15 mouse cellular contexts compared by ENCODE assay signal in genomic region chr1:51782091-51782490, GRCm38 (mm10).
DNase-seq lines count a peak whose midpoint lies in the region; ATAC-seq and TF ChIP-seq lines count a peak whose summit lies in the region.
"Had no signal": no experiment of that assay in that cellular context is flagged by ENCODE, and none has a peak within 500 bp of the region (broad histone marks: within the 10 kb centered on the region; RNA-seq: fewer than 3 reads in every experiment).

No protein-coding gene starts in this region.

- no peaks in the 10 kb centered on the region for H3K27me3 ChIP-seq in liver, postnatal 0 days (ENCODE audit: insufficient read depth, low read length)
- H3K27me3 ChIP-seq in intestine, embryonic 15.5 days (replicated peaks) = no peaks in the 10 kb centered on the region
- H3K27me3 ChIP-seq in stomach, embryonic 16.5 days (ENCODE audit: control insufficient read depth, insufficient read depth, low read length) = no peaks in the 10 kb centered on the region
- H3K27me3 ChIP-seq: hindbrain, embryonic 15.5 days; megakaryocyte, embryonic 14.5 days had no signal

- no peaks in the 10 kb centered on the region for H3K9me3 ChIP-seq in liver, postnatal 0 days (ENCODE audit: low read length)
- H3K9me3 ChIP-seq in intestine, embryonic 15.5 days = no peaks in the 10 kb centered on the region
- H3K9me3 ChIP-seq in stomach, embryonic 16.5 days (replicated peaks; ENCODE audit: control insufficient read depth, low read length) = no peaks in the 10 kb centered on the region
- H3K9me3 ChIP-seq: hindbrain, embryonic 15.5 days; megakaryocyte, embryonic 14.5 days had no signal

- ATAC-seq in liver, postnatal 0 days = peak; percentile 23; the same call in 1 of the 2 replicates
- ATAC-seq in intestine, embryonic 15.5 days = peak; percentile 81
- peak; percentile 86 for ATAC-seq in stomach, embryonic 16.5 days (ENCODE audit: insufficient read depth, low FRiP score)
- ATAC-seq: forebrain, embryonic 14.5 days had no signal

- no peak overlapping the region for H3K27ac ChIP-seq in liver, postnatal 0 days (ENCODE audit: low read depth)
- no peak overlapping the region for H3K27ac ChIP-seq in intestine, embryonic 15.5 days
- peak overlapping the region; percentile 47; the same call in 1 of the 2 replicates for H3K27ac ChIP-seq in stomach, embryonic 16.5 days (ENCODE audit: low read length)
- H3K27ac ChIP-seq: hindbrain, embryonic 15.5 days had no signal

- no peak for TF ChIP-seq CTCF in liver, postnatal 0 days (IDR thresholded peaks at IDR 0.05; ENCODE audit: low read depth)

- H3K9ac ChIP-seq in liver, postnatal 0 days (replicated peaks) = no peak overlapping the region
- no peak overlapping the region for H3K9ac ChIP-seq in intestine, embryonic 15.5 days
- no peak overlapping the region for H3K9ac ChIP-seq in stomach, embryonic 16.5 days (ENCODE audit: low read length)
- H3K9ac ChIP-seq: hindbrain, embryonic 15.5 days had no signal

- H3K4me2 ChIP-seq in liver, postnatal 0 days (ENCODE audit: low read depth, low read length) = no peak overlapping the region
- no peak overlapping the region for H3K4me2 ChIP-seq in intestine, embryonic 15.5 days (replicated peaks)
- no peak overlapping the region for H3K4me2 ChIP-seq in stomach, embryonic 16.5 days (ENCODE audit: low read depth, low read length)
- H3K4me2 ChIP-seq: hindbrain, embryonic 15.5 days had no signal

- peaks cover 3% of the 10 kb centered on the region; the same call in 1 of the 2 replicates for H3K4me1 ChIP-seq in liver, postnatal 0 days (ENCODE audit: insufficient read depth)
- no peaks in the 10 kb centered on the region; the same call in 1 of the 2 replicates for H3K4me1 ChIP-seq in intestine, embryonic 15.5 days (replicated peaks)
- H3K4me1 ChIP-seq in stomach, embryonic 16.5 days (ENCODE audit: control insufficient read depth, insufficient read depth, low read length) = peaks cover 2% of the 10 kb centered on the region; the same call in 1 of the 2 replicates
- H3K4me1 ChIP-seq: hindbrain, embryonic 15.5 days; megakaryocyte, embryonic 14.5 days had no signal

- no peak for TF ChIP-seq EP300 in liver, postnatal 0 days (IDR thresholded peaks at IDR 0.05; ENCODE audit: low read depth)

- H3K4me3 ChIP-seq in liver, postnatal 0 days (ENCODE audit: low read depth, low read length) = no peak overlapping the region
- H3K4me3 ChIP-seq in intestine, embryonic 15.5 days (replicated peaks) = no peak overlapping the region
- no peak overlapping the region for H3K4me3 ChIP-seq in stomach, embryonic 16.5 days (replicated peaks; ENCODE audit: low read length)
- H3K4me3 ChIP-seq: hindbrain, embryonic 15.5 days; megakaryocyte, embryonic 14.5 days had no signal

- 60% methylated on average over 6 of the region's 6 CpGs for WGBS in liver, postnatal 0 days (ENCODE audit: insufficient replicate concordance)
- 33% methylated on average over 6 of the region's 6 CpGs for WGBS in intestine, embryonic 15.5 days
- WGBS in stomach, embryonic 16.5 days = 33% methylated on average over 6 of the region's 6 CpGs

- peaks cover 9% of the 10 kb centered on the region for H3K36me3 ChIP-seq in liver, postnatal 0 days (replicated peaks; ENCODE audit: insufficient read depth, low read length)
- H3K36me3 ChIP-seq in intestine, embryonic 15.5 days = no peaks in the 10 kb centered on the region; the same call in 1 of the 2 replicates
- peaks cover 8% of the 10 kb centered on the region; the same call in 1 of the 2 replicates for H3K36me3 ChIP-seq in stomach, embryonic 16.5 days (ENCODE audit: control insufficient read depth, insufficient read depth, low read length)

- DNase-seq in adrenal gland, adult 8-10 months = peak; percentile 41
- DNase-seq in adrenal gland, adult 18-20 months (ENCODE audit: low spot score in 2 of 2) = no peak
- DNase-seq in liver, postnatal 0 days = no peak
- DNase-seq in liver = no peak
- DNase-seq in right cerebral cortex, adult 2 months (ENCODE audit: low spot score in 2 of 2) = no peak
- no peak for DNase-seq in testis, postnatal 10 days (ENCODE audit: low spot score)
- DNase-seq: cerebellum, postnatal 36 days; heart, postnatal 10 days; kidney, postnatal 10 days; right cerebral cortex, adult 18-20 months had no signal

Comparison
In these comparisons a context has a peak if more than half of its experiments do, and no peak if none do; other contexts are left out.
1. ATAC-seq: peak in every context shown above with its lines; median percentile 86 in stomach, embryonic 16.5 days; 81 in intestine, embryonic 15.5 days; 23 in liver, postnatal 0 days.